Mouse (Mus musculus) c-Kit-negative CD71-positive TER-119-positive erythroid progenitor cells, embryonic 14.5 days (primary cell): ENCODE results near the gene Il1rn.

Source experiments
- DNase-seq: peaks from one replicate; pipeline ENCODE4 v3.0.0-alpha.2; 2013; ENCODE audit warnings: low read depth, low spot score

Gene Il1rn

DNA sequence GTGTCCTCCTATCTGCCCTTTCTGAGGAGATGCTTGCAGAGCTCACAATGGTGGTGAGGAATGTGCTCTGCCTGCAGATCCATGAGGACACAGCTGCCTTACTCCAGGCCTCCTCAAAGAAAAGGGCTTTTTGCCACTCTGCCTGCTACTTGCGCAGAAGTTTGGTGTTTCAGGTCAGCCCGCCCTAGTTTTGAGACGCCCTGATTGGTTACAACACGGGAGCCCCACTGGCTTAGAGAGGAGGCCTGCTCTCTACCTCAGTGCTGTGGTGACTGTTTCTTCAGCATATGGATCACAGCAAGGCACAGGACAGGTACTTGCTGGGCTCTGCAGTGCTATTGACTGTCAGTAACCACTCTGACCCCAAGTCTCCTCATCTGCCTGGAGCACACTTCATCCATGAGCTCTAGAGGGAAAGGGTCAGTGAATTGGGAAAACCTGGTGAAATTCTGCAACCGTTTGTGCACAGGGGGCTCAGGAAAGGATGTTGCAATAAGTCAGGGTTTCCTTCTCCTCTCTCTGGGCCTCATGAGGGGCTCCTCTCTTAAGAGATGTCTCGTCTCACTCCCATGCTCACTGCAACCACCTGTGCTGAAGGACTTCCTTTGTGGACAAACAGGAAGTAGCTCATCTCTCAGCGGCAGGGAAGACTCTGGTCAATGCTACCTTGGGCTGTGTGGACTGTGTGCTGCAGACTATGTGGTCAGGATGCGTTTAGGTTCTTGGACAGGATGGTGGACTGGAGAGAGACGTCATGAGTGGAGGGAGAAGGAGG, 46.0 kb downstream of the Il1rn start:
- DNase-seq = no peak

DNA sequence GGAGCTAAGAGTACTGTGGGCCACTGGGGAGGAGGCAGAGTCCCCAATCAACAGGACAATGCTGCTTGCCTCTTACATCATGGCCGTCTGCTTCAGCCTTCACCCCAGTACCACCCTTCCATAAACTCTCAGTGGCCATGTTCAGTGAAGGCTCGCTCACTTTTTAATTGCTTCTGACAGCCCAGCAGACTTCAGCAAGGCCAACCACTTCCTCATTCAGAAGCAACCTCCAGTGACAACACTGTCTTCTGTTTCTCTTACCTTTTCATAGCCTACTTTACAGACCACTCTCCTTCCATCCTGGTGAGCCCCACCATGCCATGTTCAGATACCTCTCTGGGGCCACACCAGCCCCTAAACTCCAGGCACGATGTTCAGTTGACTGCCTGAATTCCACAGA, 47.0 kb downstream of the Il1rn start:
- no peak for DNase-seq

GRCm38 (mm10) chr2:24384393-24384792, 47.7 kb downstream of the Il1rn start:
- DNase-seq = no peak

DNA sequence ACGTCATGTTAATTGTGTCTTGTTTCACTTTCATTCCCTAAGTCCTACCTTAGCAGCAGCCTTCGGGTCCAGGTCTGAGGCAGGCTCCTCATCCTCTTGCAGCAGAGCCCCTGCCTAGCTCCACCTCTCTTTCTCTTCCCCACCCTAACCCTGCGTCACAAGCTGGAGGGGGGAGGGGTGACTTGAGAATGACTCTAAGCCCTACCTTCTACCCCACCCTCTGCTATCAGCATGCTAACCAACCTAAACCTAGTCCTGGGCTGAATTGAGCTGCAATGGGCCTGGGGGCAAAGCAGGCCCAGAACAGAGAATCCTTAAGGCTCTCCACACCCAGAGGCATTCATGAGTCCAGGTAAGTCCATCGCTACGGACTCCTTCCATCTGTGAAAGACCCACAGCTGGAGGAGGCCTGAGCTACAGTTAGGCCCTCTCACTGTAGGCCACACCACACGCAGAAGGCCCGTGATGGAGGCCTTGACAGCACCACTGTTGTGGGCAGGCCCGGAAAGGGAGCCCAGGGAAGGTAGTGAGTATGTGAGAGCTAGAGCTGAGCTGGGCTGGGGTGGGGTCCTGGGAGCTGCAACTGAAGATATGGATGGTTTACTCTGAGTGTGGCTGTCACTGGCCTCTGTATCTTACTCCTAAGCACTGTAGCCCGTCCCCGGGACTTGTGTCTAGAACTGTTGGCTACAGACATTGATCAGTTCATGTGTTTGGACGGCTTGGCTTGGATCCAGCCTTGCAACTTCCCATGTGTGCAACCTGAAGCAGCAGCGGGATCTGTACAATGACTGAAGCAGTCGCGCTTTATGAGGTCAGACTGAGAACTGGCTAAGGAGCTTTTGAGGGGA, 48.7 kb downstream of the Il1rn start:
- DNase-seq = peak; percentile 58

- no peak for DNase-seq
These were observed 49.7 kb downstream of the Il1rn start for GRCm38 (mm10) chr2:24386158-24386963.

GRCm38 (mm10) chr2:24386964-24387320, 50.3 kb downstream of the Il1rn start:
- no peak for DNase-seq

- DNase-seq = no peak
These were observed 51.0 kb downstream of the Il1rn start for GRCm38 (mm10) chr2:24387361-24388283.

DNA sequence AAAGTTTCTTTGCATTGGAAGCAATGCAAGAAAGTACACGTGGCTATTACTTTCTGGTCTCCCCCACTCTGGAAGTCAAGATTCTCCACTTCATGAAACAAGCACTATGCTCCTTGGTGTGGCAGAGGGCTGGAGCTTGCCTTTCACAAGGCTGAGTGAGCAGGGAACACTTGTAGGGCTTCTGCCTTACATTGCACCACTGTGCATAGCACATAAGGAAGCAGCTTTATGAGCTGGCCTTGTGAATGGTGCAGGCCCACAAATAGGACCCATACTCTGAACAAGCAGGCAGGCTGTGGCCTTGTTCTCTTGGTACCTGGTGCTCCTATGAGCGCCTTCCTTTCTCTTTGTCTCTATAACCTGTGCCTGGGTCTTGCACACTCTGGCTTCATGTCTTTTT, 56.6 kb downstream of the Il1rn start:
- no peak for DNase-seq

DNA sequence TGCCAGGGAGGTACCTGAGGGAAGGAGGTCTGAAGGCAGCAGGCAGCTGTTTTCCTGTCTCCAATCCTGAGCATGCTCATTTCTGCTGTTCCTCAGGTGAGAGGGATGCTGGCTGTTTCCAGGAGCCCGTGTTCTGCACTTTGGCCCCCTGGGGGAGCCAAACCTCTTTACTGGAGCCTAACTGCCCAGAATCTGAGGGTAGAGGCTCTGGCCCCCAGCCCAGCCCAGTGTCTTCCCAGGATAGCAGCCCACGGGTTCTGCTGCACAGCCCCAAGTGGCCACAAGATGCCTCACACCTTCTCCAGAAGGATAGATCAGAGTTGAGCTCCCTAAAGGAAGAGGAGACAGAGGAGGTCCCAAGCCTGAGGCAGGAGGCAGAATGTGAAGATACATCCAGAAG, 60.5 kb downstream of the Il1rn start:
- no peak for DNase-seq

GRCm38 (mm10) chr2:24400711-24401110, 64.1 kb downstream of the Il1rn start:
- no peak for DNase-seq
